Mouse (Mus musculus) bone marrow macrophage, adult 2 months (primary cell): Measurements from ENCODE around the gene Adra1d. TPM values are rescaled to one million over a fixed set of nuclear protein-coding genes. Genes with fewer than 3 reads are reported as not detected.

ENCODE experiments used
- H3K27ac ChIP-seq: 2 replicates; pipeline ENCODE4 v1.5.1; 2012; ENCODE audit warnings: low read depth, low read length; ENCODE audit not compliant: insufficient read depth
- H3K4me1 ChIP-seq: 2 replicates; pipeline ENCODE4 v1.6.1; 2012; ENCODE audit warnings: low read length; ENCODE audit not compliant: control insufficient read depth, insufficient read depth
- H3K4me3 ChIP-seq: 2 replicates; pipeline ENCODE4 v1.5.1; 2012; ENCODE audit warnings: mild to moderate bottlenecking, low read length, moderate library complexity; ENCODE audit not compliant: insufficient read depth
- CTCF ChIP-seq: IDR thresholded peaks from 2 replicates; pipeline ENCODE4 v1.5.1; 2012; ENCODE audit warnings: low read depth, mild to moderate bottlenecking, low read length, moderate library complexity
- POLR2A ChIP-seq: IDR thresholded peaks from 2 replicates; pipeline ENCODE4 v1.6.1; 2012; ENCODE audit warnings: mild to moderate bottlenecking, low read depth, low read length, borderline replicate concordance
- polyA plus RNA-seq: library from polyadenylated mRNA; stranded (reverse); fragments of >200 nt; gene quantifications from 2 replicates; pipeline ENCODE4 v1.2.4, GENCODE M21; 2012; ENCODE audit not compliant: missing spikeins, insufficient read depth, insufficient read length

Adra1d gene
- polyA plus RNA-seq, 1 experiment: not detected

- TF ChIP-seq CTCF (no peak), POLR2A (no peak)
- H3K27ac ChIP-seq: no peak overlapping the region
- peaks cover 57% of the 10 kb centered on the region for H3K4me1 ChIP-seq
- H3K4me3 ChIP-seq: no peak overlapping the region
Measured at GRCm38 (mm10) chr2:131497224-131497856, 64.7 kb downstream of the Adra1d start.

- H3K4me3 ChIP-seq: no peak overlapping the region
- peaks cover 47% of the 10 kb centered on the region for H3K4me1 ChIP-seq
- TF ChIP-seq CTCF (no peak), POLR2A (no peak)
- no peak overlapping the region for H3K27ac ChIP-seq
Measured at GRCm38 (mm10) chr2:131496125-131496820, 65.8 kb downstream of the Adra1d start.

Other genes starting within 250 kb of the Adra1d start
- gene Rnf24, start 209.4 kb downstream of the Adra1d start, polyA plus RNA-seq: 5.0 and 5.1 TPM in 2 replicates
- 86.4 and 97.4 TPM in 2 replicates for gene Smox, start 70.8 kb downstream of the Adra1d start, polyA plus RNA-seq